Mouse (Mus musculus): ENCODE data around the gene Hmga1b. TPM values are rescaled to one million over a fixed set of nuclear protein-coding genes. Genes with fewer than 3 reads are reported as not detected.
A peak's percentile ranks its signal among the peaks of the same experiment; 100 is the strongest.
"Not testable (repeated sequence)": the region's sequence is repeated elsewhere in the genome, so short reads cannot be mapped to it uniquely, and the experiment has no call there.

Gene Hmga1b
- 8.9 and 12.2 TPM in 2 replicates for polyA plus RNA-seq (2016; fragmentation: Nextera tagmentation; extraction: Ambion mirVana)

DNA sequence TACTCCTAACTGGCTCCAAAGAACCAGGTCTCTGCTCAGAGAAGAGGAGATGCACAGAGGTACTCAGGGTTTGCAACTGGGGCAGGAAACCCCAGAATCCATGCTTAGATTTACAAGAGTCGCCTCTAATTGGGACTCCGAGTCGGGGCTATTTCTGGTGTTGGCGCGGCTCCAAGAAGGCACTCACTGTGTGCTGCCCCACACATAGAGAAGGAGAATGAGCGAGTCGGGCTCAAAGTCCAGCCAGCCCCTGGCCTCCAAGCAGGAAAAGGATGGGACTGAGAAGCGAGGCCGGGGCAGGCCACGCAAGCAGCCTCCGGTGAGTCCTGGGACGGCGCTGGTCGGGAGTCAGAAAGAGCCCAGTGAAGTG lies at the start of gene Hmga1b:
Hmga1b (plus strand) TSS at position 123 of the 370 bp plus-strand sequence.
- not testable (repeated sequence) for H3K36me3 ChIP-seq; H3K27ac ChIP-seq; H3K4me1 ChIP-seq (replicated peaks); DNase-seq (ENCODE audit: low spot score)
- Histone ChIP-seq H3K27me3 (ENCODE audit: insufficient read depth, poor library complexity, severe bottlenecking) (peaks cover 29% of the 10 kb centered on the region), H3K9me3 (peaks cover 25% of the 10 kb centered on the region), H3K4me3 (peak within 1 kb of the TSS; percentile 30; the same call in 1 of the 2 replicates)
- WGBS: 21% methylated on average over 14 of the region's 14 CpGs

DNA sequence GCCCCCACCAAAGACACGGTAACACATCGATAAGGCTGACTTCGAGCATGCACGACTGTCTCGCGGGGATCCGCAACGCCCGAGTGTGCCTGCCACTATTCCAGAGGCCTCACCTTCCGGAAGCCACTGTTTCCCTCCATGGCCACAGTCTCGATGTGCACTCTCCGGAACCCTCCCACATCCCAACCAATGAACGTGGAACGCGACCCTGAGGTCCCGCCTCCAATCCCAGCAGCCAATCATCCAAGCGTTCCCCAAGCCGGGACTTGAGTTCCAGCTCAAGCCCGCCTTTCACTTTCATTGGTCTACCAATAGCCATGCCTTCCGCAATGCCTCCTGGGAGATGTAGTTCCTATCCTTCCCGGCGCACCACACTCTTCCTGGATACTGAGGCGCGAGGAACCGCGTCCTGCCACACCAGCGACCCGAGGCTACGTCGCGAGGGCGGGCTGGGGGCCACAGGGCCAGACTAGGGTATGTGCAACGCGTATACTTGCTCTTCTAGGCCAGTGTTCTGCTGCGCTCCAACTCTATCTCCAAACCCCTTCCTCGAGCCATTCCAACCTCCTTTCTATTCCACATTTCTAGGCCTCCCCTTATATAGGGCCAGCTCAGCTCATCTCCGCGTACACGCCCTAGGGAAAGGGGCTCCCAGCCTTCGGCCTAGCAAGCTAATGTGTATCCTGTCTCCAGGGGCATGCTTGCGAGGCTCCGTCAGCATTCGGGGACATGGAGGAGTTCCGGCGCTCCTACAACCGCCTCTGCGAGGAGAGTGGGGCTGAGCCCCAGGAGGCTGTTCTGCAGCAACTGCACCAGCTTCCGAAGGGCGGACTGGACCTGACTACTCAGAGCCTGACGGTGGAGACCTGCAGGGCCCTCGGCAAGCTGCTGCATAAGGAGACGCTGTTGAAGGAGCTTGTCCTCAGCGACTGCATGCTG lies 48.7 kb upstream of the Hmga1b start, which contains the start of the genes Cenpx and Lrrc45:
Cenpx (minus strand) TSS at position 159 of the 939 bp plus-strand sequence.
Lrrc45 (plus strand) TSS at position 346 of the 939 bp plus-strand sequence.
- WGBS: 4% methylated on average over 53 of the region's 53 CpGs
- H3K36me3 ChIP-seq: peaks cover 66% of the 10 kb centered on the region
- DNase-seq (ENCODE audit: low spot score): peak; percentile 98
- peak within 1 kb of the TSS; percentile 63 for H3K4me3 ChIP-seq
- H3K27ac ChIP-seq: peak within 1 kb of the TSS; percentile 81
- no peaks in the 10 kb centered on the region for H3K9me3 ChIP-seq
- no peaks in the 10 kb centered on the region for H3K27me3 ChIP-seq (ENCODE audit: insufficient read depth, poor library complexity, severe bottlenecking)
- H3K4me1 ChIP-seq (replicated peaks): peaks cover 47% of the 10 kb centered on the region

DNA sequence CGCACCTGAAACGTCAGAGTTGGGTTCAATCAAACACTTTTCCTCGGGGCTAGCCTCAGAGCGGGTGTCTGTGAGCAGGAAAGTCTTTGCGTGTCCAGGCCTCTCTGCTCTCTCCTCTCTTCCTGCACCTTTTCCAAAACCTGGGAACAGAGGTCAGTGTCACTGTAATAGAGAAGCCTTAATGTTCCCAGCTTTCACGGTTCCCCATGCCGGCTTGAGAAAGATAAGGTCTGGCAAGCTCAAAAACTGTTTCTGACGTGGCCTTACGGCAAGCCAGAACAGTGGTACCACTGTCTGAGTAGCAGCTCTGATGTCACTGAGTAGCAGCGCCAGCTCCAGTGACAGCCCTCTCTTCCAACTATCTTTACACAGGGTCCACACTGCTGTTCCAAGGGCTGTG lies 48.0 kb upstream of the Hmga1b start:
- Histone ChIP-seq H3K9me3 (no peaks in the 10 kb centered on the region), H3K4me3 (peak overlapping the region; percentile 63), H3K27ac (peak overlapping the region; percentile 81; the same call in 1 of the 2 replicates), H3K27me3 (ENCODE audit: insufficient read depth, poor library complexity, severe bottlenecking) (no peaks in the 10 kb centered on the region), H3K36me3 (peaks cover 66% of the 10 kb centered on the region), H3K4me1 (replicated peaks) (peaks cover 45% of the 10 kb centered on the region)
- no peak for DNase-seq (ENCODE audit: low spot score)
- WGBS: 62% methylated on average over 10 of the region's 10 CpGs

DNA sequence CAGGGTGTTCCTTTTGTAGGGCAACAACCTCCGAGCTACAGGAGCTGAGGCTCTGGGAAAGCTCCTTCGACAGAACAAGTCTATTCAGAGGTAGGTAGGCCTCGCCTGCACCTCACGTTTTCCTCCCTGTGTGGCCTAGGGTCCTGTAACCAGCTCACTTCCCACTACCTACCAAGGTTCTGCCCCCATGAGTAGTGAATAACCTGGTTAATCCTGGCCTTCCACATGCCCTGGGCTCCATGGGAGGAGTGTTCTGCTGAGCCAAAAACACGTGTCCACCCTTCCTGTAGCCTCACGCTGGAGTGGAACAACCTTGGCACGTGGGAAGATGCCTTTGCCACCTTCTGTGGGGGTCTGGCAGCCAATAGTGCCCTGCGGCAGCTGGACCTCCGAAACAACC lies 47.5 kb upstream of the Hmga1b start:
- peak overlapping the region; percentile 63; the same call in 1 of the 2 replicates for H3K4me3 ChIP-seq
- no peaks in the 10 kb centered on the region for H3K27me3 ChIP-seq (ENCODE audit: insufficient read depth, poor library complexity, severe bottlenecking)
- H3K36me3 ChIP-seq: peaks cover 66% of the 10 kb centered on the region
- 91% methylated on average over 9 of the region's 9 CpGs for whole genome bisulfite sequencing
- DNase-seq (ENCODE audit: low spot score): no peak
- H3K4me1 ChIP-seq (replicated peaks): peaks cover 45% of the 10 kb centered on the region
- H3K27ac ChIP-seq: no peak overlapping the region
- H3K9me3 ChIP-seq: no peaks in the 10 kb centered on the region

DNA sequence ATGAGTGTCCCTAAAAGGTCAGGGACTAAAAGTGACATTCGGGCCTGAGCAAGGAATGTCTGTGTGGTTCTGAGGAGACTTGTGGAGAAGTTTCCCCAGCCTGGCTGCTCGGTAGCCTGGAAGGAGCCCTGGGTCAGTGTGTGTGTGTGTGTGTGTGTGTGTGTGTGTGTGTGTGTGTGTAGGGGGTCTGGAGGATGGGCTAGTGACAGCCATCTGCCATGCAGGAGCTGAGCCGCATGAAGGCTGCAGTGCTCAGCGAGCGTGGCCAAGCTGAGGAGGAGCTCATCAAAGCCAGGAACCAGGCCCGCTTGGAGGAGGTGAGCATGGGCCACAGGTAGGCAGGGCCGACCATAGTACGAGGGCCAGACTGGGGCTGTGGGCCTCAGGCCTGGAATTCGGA lies 43.4 kb upstream of the Hmga1b start:
- H3K4me1 ChIP-seq (replicated peaks): peaks cover 41% of the 10 kb centered on the region
- peaks cover 32% of the 10 kb centered on the region for H3K27me3 ChIP-seq (ENCODE audit: insufficient read depth, poor library complexity, severe bottlenecking)
- H3K27ac ChIP-seq: no peak overlapping the region
- 88% methylated on average over 9 of the region's 9 CpGs for WGBS
- DNase-seq (ENCODE audit: low spot score): no peak
- H3K4me3 ChIP-seq: peak overlapping the region; percentile 0; the same call in 1 of the 2 replicates
- H3K36me3 ChIP-seq: peaks cover 59% of the 10 kb centered on the region
- H3K9me3 ChIP-seq: no peaks in the 10 kb centered on the region

DNA sequence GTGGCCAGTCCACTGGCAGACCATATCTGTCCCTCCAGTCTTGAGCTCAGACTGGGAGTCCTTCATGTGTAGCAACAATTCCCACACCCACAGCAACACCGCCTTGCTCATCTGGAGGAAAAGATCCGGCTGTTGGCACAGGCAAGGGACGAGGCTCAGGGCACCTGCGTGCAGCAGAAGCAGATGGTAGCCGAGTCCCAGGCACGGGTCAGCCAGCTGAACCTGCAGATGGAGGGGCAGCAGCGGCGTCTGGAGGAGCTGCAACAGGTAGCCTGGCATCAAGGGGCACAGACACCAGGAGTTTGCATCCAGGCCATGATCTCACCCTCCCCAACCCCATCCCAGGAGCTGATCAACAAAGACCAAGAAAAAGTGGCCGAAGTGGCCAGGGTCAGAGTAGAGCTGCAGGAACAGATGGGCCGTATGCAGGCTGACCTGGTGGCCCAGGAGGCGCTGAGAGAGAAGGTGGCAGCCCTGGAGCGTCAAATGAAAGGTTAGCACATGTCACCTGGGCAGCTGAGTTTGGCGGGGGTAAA lies 42.7 kb upstream of the Hmga1b start:
- Histone ChIP-seq H3K36me3 (peaks cover 59% of the 10 kb centered on the region), H3K9me3 (no peaks in the 10 kb centered on the region), H3K27ac (no peak overlapping the region), H3K4me1 (replicated peaks) (peaks cover 35% of the 10 kb centered on the region), H3K27me3 (ENCODE audit: insufficient read depth, poor library complexity, severe bottlenecking) (peaks cover 33% of the 10 kb centered on the region), H3K4me3 (0 out of 2 replicates have a peak overlapping the region, but pooled peaks have one; percentile 73)
- WGBS: 87% methylated on average over 13 of the region's 13 CpGs
- no peak for DNase-seq (ENCODE audit: low spot score)

DNA sequence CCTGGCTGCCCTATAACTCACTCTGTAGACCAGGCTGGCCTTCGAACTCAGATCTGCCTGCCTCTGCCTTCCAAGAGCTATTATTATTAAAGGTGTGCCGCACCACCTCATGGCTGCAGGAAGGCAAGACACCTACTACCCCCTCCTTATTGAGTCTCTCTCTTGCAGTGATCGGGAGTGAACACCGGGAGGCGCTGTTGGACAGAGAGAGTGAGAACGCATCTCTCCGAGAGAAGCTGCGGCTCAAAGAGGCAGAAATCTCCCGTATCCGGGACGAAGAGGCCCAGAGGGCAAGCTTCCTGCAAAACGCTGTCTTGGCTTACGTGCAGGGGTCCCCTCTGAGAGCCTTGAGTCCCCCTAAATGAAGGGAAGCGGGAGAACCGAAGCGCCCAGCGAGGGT lies 42.1 kb upstream of the Hmga1b start:
- H3K4me1 ChIP-seq (replicated peaks): peaks cover 29% of the 10 kb centered on the region
- H3K27ac ChIP-seq: peak overlapping the region; percentile 87
- H3K9me3 ChIP-seq: no peaks in the 10 kb centered on the region
- DNase-seq (ENCODE audit: low spot score): peak; percentile 92
- H3K36me3 ChIP-seq: peaks cover 56% of the 10 kb centered on the region
- peak overlapping the region; percentile 73 for H3K4me3 ChIP-seq
- WGBS: 10% methylated on average over 17 of the region's 17 CpGs
- peaks cover 39% of the 10 kb centered on the region for H3K27me3 ChIP-seq (ENCODE audit: insufficient read depth, poor library complexity, severe bottlenecking)

DNA sequence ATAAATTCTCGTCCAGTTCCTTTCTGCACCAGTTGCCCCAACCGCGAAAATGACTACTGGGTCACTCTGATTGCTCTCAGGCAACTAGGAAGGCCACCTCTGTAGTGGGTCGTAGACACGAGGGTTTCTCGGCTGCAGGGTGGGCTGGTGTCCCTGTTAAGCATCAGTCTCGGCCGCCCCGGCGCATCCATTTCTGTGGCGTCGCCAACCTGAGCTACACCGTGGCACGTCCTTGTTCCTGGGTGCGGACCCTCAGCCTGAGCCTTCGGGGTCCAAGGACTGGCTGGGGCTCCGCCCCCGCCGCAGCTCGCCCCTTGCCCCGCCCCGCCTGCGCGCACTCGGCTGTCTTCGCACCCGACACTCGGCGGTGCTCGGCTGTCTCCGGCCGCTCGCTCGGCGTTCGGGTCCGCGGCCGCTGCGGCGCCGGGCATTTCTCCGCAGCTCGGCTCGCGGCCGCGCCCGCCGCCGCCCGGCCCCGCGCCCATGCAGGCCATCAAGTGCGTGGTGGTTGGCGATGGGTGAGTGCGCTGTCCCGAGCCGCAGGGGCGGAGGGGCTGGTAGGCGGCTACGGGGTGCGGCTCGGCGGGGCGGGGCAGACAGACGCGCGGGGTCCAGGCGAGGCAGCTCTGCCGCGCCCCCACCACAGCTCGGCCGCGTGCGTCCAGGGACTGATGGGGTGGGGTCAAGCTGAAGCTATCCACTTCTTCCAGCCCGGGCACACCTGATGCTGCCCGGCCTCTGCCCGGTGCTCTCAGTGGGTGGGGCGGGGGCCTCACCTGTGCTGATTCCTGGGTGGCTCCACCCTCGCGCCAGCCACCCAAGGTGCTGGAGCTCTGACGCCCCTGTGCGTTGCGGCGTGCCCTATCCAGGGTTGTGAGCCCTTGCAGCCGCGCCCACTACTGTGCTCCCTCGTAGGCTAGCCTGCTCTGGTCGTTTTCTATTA lies 41.2 kb upstream of the Hmga1b start, which contains the start of gene Rac3:
Rac3 (plus strand) TSS at position 347 of the 943 bp plus-strand sequence.
- Histone ChIP-seq H3K4me1 (replicated peaks) (peaks cover 29% of the 10 kb centered on the region), H3K27me3 (ENCODE audit: insufficient read depth, poor library complexity, severe bottlenecking) (peaks cover 48% of the 10 kb centered on the region), H3K36me3 (peaks cover 48% of the 10 kb centered on the region), H3K9me3 (no peaks in the 10 kb centered on the region), H3K4me3 (peak within 1 kb of the TSS; percentile 73), H3K27ac (peak within 1 kb of the TSS; percentile 87)
- WGBS: under 1% methylated on average over 90 of the region's 90 CpGs
- DNase-seq (ENCODE audit: low spot score): peak; percentile 82

DNA sequence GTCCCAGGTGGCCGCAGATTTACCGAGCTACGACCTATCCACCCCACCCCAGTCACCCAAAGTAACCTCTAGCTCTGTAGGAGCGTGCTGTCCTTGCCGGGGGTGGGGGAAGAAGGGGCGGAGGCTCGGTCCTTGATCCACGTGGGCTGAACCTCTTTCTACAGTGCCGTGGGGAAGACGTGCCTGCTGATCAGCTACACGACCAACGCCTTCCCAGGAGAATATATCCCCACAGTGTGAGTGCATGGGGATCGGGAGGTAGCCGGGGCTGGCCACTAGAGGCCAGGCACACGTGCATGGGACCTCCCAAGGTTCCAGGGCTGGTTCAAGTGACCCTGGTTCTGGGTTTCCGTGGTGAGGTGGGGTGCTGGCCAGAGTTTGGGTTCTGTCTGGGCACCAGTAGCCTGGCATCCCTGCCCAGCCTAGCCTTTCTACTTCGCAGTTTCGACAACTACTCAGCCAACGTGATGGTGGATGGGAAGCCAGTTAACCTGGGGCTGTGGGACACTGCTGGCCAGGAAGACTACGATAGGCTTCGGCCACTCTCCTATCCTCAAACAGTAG lies 40.4 kb upstream of the Hmga1b start:
- peak overlapping the region; percentile 73 for H3K4me3 ChIP-seq
- H3K9me3 ChIP-seq: no peaks in the 10 kb centered on the region
- H3K4me1 ChIP-seq (replicated peaks): peaks cover 36% of the 10 kb centered on the region
- H3K27me3 ChIP-seq (ENCODE audit: insufficient read depth, poor library complexity, severe bottlenecking): peaks cover 51% of the 10 kb centered on the region
- WGBS: 21% methylated on average over 21 of the region's 21 CpGs
- peak overlapping the region; percentile 87 for H3K27ac ChIP-seq
- peaks cover 41% of the 10 kb centered on the region for H3K36me3 ChIP-seq
- no peak for DNase-seq (ENCODE audit: low spot score)

DNA sequence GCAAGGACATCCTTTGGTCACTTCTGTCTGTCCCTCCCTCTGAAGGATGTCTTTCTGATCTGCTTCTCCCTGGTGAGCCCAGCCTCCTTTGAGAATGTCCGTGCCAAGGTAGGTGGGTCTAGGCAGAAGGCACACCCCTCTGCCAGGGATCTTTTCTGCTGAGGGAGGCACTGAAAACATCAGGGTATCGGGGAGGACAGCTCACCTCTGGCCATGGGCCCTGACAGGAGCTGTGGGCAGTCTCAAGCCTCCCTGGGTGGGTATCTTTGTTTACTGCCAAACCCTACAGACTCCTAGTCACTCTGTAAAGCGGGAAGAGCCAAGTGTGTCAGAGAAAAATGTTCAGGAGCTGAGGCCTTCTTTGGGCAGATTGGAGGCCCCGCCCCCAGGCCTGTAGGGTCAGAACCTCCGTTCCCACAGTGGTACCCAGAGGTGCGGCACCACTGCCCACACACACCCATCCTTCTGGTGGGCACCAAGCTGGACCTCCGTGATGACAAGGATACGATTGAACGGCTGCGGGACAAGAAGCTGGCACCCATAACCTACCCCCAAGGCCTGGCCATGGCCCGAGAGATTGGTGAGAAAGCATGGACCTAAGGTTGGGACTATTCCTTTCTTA lies 39.7 kb upstream of the Hmga1b start:
- Histone ChIP-seq H3K27me3 (ENCODE audit: insufficient read depth, poor library complexity, severe bottlenecking) (peaks cover 51% of the 10 kb centered on the region), H3K36me3 (peaks cover 34% of the 10 kb centered on the region), H3K4me3 (no peak overlapping the region), H3K9me3 (no peaks in the 10 kb centered on the region), H3K27ac (no peak overlapping the region), H3K4me1 (replicated peaks) (peaks cover 39% of the 10 kb centered on the region)
- no peak for DNase-seq (ENCODE audit: low spot score)
- WGBS: 89% methylated on average over 11 of the region's 11 CpGs

DNA sequence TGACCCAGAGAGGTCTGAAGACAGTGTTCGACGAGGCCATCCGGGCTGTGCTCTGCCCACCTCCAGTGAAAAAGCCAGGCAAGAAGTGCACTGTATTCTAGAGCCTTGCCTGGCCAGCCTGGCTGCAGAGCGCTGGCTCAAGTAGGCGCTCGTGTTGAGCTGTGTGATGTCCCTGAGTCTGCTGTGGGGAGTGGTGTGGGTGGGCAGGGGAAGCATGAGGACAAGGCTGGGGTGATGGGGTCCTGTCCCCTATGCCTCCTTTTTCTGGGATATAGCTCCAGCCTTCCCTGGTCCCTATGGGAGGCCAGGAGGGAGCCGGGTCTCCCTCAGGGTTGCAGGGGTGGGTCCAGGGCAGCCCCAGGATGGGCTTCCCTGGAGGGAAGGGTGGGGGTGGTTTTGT lies 39.1 kb upstream of the Hmga1b start:
- peaks cover 27% of the 10 kb centered on the region for H3K36me3 ChIP-seq
- WGBS: 79% methylated on average over 7 of the region's 7 CpGs
- H3K27ac ChIP-seq: no peak overlapping the region
- H3K4me3 ChIP-seq: no peak overlapping the region
- DNase-seq (ENCODE audit: low spot score): no peak
- H3K9me3 ChIP-seq: no peaks in the 10 kb centered on the region
- peaks cover 58% of the 10 kb centered on the region for H3K27me3 ChIP-seq (ENCODE audit: insufficient read depth, poor library complexity, severe bottlenecking)
- peaks cover 40% of the 10 kb centered on the region for H3K4me1 ChIP-seq (replicated peaks)

Measured in hindbrain, embryonic 10.5 days (tissue).